Mouse (Mus musculus) frontal cortex, adult 2 months (tissue): ENCODE measurements around the gene Sh2b2. TPM values are rescaled to one million over a fixed set of nuclear protein-coding genes. Genes with fewer than 3 reads are reported as not detected.

ENCODE experiments used
- DNase-seq, 2 experiments: peaks; one replicate each; pipeline ENCODE4 v3.0.0; 2022; ENCODE audit warnings: low spot score in 1 of 2; ENCODE audit errors: extremely low spot score in 1 of 2
- polyA plus RNA-seq: library from polyadenylated mRNA; depleted of rRNA; stranded (reverse); fragments of >200 nt; gene quantifications from 2 replicates; pipeline ENCODE4 v1.2.3, GENCODE M21; 2012; rRNA removed

Gene Sh2b2
- 11.2 and 12.1 TPM in 2 replicates for polyA plus RNA-seq

- no peak for DNase-seq
These were observed at the start of gene Sh2b2 for GRCm38 (mm10) chr5:136246452-136246838. Sh2b2 (minus strand) TSS chr5:136246556.

GRCm38 (mm10) chr5:136292971-136293418 lies 46.6 kb upstream of the Sh2b2 start:
- DNase-seq, result peak in 1 of 2 experiments; percentile 12

DNA sequence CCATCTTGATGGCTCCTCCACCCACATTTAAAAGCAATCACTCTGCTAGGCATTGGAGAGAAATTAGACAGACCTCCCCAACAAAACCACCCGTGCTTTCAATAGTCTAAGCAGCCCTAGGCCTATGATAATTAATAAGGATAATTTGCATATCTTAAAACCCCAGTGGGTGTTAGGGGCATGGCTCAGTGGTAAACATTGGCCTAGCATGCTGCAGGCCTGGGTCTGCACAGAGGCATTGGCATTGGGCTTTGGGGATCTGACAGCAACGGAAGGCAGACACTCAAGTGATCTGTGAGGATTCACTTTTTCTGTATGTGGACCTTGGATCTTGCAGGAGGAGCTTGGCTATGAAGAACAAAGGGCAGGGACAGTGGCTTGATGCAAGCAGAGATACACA lies 46.0 kb upstream of the Sh2b2 start:
- DNase-seq, result no peak

DNA sequence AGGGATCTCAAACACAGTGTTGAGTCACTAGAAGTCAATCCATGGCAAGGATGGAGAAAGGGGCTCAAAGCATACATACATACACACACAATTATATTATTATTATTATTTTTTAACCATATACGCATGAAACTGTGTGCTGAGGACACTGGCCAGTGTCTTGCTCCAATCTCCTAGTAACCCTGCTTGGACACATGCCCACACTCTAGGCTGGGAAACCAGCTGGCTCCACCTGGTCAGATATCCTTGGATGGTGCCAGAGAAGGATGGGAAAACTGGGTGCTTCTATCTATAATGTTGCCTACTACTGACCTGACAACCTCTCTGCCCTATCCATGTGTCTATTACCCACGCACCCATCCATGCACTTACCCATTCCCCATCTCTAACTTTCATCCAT lies 45.2 kb upstream of the Sh2b2 start:
- no peak for DNase-seq

GRCm38 (mm10) chr5:136289776-136290175 lies 43.4 kb upstream of the Sh2b2 start:
- DNase-seq, result no peak

DNA sequence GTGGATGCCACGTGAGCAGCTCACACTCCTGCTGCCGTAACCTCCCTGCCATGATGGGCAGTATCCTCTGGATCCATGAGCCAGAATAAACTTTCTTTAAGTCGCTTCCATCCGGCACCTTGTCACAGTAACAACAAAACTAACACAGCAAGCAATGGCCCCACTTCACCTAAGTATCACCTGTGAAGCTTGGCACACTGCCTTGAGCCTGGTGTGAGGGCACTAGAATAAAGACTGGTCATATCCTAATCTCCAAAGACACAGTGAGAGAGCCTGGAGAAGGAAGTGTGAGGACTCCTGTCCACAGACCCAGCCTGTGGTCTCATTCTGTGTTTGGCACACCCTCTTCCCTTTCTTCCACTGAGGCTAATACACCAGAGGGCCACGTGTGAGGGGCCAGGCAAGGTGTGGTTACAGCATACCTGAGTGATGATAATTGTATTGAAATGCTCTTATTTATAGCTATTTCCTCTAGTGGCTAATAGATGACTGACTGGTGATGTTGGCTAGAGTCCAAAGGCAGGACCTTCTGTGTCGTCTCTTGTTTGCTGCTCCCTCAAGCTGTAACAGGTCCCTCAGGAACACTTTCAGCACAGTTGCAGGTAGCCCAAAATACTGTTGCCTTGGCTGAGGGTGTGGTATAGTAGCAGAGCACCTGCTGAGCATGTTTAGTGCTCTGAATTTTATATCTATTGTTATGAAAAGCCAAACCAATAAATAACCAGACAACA lies 42.2 kb upstream of the Sh2b2 start:
- no peak for DNase-seq

DNA sequence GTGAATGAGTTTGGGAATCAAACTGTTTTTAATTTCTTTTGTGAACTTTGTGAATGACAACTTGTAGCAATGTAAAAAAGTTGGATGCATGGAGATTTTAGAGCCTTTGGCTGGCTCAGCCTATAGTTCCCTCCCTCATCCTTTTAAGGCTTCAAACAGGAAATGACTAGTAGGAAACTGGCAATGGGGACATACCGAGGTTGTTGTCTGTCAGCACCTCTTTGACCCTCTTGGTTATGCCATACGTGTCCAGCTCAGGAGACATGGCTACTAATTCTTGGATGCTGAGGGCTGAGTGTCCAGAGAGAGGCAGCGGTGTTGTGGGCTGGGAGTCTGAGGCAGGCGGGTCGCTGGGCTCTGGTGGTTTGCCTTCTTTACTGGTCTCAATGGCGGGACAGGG lies 40.2 kb upstream of the Sh2b2 start:
- DNase-seq, result no peak

- DNase-seq, result peak in 1 of 2 experiments; percentile 62
These were observed 38.8 kb upstream of the Sh2b2 start for GRCm38 (mm10) chr5:136285106-136285505.

- DNase-seq, result peak in 1 of 2 experiments; percentile 53
These were observed 35.0 kb upstream of the Sh2b2 start for GRCm38 (mm10) chr5:136281351-136281750.

- DNase-seq, result no peak
These were observed 28.4 kb upstream of the Sh2b2 start for GRCm38 (mm10) chr5:136274739-136275138.

DNA sequence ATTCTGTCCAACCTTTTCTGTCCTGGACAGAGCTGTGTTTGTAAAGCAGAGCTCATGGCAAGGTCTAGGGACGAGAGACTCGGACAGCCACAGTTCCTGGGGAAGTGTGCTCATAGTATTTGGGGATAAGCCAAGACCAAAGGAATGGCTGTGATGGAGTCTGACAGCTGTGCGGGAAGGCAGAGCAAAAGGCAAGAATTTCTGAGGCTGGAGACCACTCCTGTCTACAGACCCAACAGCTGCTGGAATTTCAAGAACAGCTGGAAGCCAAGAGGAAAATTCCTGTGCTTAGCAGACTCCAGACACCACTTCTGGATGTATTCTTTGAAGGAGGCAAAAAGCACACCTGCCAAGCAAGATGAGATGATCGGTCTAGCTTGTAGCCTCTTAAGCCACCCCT lies 23.6 kb upstream of the Sh2b2 start:
- DNase-seq, result no peak

DNA sequence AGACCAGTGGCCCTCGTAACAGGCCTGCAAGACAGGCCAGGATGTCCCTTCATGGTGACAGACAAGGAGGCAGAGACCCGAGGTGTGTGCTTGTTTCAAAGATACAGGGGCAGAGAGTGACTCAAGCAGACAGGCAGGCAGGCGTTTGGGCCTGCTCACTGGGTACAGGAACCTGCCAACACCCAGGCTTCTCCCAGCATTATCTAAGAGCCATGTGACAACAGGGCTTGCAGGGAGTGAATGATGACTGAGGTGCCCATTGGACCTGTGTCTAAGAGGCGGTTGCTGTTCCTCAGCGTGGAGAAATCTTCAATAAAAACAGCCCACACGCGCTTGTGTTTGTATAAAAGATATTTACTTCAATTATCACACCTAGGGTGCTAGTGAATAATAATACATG lies 19.7 kb upstream of the Sh2b2 start:
- DNase-seq, result no peak

- DNase-seq, result peak in 1 of 2 experiments; percentile 58
These were observed 17.0 kb upstream of the Sh2b2 start for GRCm38 (mm10) chr5:136263342-136263741.

DNA sequence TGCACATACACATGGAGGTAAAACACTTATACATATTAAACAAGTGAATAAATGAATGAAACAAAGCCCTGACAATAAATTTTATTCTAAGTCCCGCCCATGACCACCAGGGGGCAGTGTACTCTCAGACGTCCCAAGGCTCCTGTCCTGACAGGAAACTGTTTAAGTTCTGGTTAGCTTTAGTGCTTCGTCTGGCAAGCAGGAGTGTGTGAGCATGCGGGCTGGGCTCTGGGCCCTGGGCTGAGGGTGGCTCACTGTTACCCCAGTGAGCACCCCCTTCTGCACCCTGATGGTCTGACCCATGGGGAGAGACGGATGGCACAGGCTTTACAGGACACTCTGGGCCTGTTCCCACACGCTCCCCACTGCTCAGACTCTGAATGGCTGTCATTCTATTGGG lies 12.6 kb upstream of the Sh2b2 start:
- peak in 1 of 2 experiments; percentile 81 for DNase-seq

DNA sequence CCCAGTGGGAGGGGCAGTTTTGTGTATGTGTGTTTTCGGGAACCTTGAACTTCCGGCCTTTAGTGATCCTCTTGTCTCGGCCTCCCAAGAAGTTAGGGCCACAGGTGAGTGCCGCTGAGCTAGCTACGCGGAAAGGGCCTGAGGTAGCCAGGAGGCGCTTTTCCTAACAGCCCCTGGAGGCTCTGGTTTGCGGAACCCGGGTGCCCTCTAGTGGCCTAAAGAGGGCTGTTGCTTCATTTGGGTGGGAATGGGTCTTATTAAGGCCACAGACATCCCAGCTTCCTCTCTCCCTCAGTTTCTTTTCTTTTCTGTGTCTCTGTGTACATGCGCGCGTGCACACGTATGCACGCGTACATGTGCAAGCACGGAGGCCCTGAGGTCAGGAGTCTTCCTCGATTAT lies 6.5 kb upstream of the Sh2b2 start:
- peak; percentile 49 to 90 for DNase-seq

GRCm38 (mm10) chr5:136251004-136251403 lies 4.6 kb upstream of the Sh2b2 start:
- peak in 1 of 2 experiments; percentile 52 for DNase-seq

GRCm38 (mm10) chr5:136248441-136248840 lies 2.1 kb upstream of the Sh2b2 start:
- DNase-seq, result no peak

GRCm38 (mm10) chr5:136245541-136246451 lies 560 bp downstream of the Sh2b2 start:
- DNase-seq, result no peak

GRCm38 (mm10) chr5:136244762-136245540 lies 1.4 kb downstream of the Sh2b2 start:
- peak; percentile 64 to 87 for DNase-seq

- peak in 1 of 2 experiments; percentile 15 for DNase-seq
These were observed 2.2 kb downstream of the Sh2b2 start for GRCm38 (mm10) chr5:136243851-136244761.
